Mouse (Mus musculus) lung, adult 2 months (tissue): ENCODE results near the gene Tet3. TPM values are rescaled to one million over a fixed set of nuclear protein-coding genes. Genes with fewer than 3 reads are reported as not detected.
"Not testable (repeated sequence)": the region's sequence is repeated elsewhere in the genome, so short reads cannot be mapped to it uniquely, and the experiment has no call there.

Experiments used
- DNase-seq: peaks from one replicate; pipeline ENCODE4 v3.0.0; 2022
- H3K4me1 ChIP-seq: fragments of 200-500 bp; 2 replicates; pipeline ENCODE4 v1.6.1; 2011; ENCODE audit warnings: low read length; ENCODE audit not compliant: control insufficient read depth, insufficient read depth
- H3K4me3 ChIP-seq: fragments of 200-500 bp; replicated peaks from 2 replicates; pipeline ENCODE3; 2011; ENCODE audit warnings: low read depth, mild to moderate bottlenecking, control low read depth, low read length; ENCODE audit errors: extremely low read depth
- CTCF ChIP-seq: fragments of 200-500 bp; IDR thresholded peaks from 2 replicates; pipeline ENCODE4 v1.5.1; 2011; ENCODE audit warnings: mild to moderate bottlenecking, low read length, control low read depth; ENCODE audit not compliant: insufficient read depth
- POLR2A ChIP-seq: fragments of 200-500 bp; IDR thresholded peaks from 2 replicates; pipeline ENCODE4 v1.6.1; 2011; ENCODE audit warnings: low read depth, mild to moderate bottlenecking, control low read depth, low read length, borderline replicate concordance; ENCODE audit errors: extremely low read depth
- WGBS: fragments of 180-500 bp; shearing (Covaris S2); methylation state at CpG from one replicate; pipeline ENCODE4 v1.1.7; 2018; 5-methylcytosine and 5-hydroxymethylcytosine counted together
- polyA plus RNA-seq: library from polyadenylated mRNA; depleted of rRNA; stranded (reverse); fragments of >200 nt; gene quantifications from 2 replicates; pipeline ENCODE4 v1.2.3, GENCODE M21; 2012

Tet3 gene
- polyA plus RNA-seq, 1 experiment = 22.4 TPM

GRCm38 (mm10) chr6:83354856-83355781, 103.8 kb downstream of the Tet3 start:
- Histone ChIP-seq H3K4me1 (no peaks in the 10 kb centered on the region; the same call in 1 of the 2 replicates), H3K4me3 (no peak overlapping the region)
- TF ChIP-seq POLR2A (no peak), CTCF (no peak)
- 80% methylated on average over 9 of the region's 9 CpGs for WGBS
- DNase-seq = no peak

- TF ChIP-seq CTCF (no peak), POLR2A (no peak)
- no peak for DNase-seq
- Histone ChIP-seq H3K4me1 (peaks cover 4% of the 10 kb centered on the region; the same call in 1 of the 2 replicates), H3K4me3 (no peak overlapping the region)
- WGBS = 92% methylated on average over 24 of the region's 24 CpGs
Observed at GRCm38 (mm10) chr6:83352666-83353410, 106.0 kb downstream of the Tet3 start.

GRCm38 (mm10) chr6:83351490-83352160, 107.3 kb downstream of the Tet3 start:
- DNase-seq = no peak
- TF ChIP-seq POLR2A (no peak), CTCF (no peak)
- WGBS = 84% methylated on average over 7 of the region's 7 CpGs
- H3K4me3 ChIP-seq = no peak overlapping the region
- peaks cover 4% of the 10 kb centered on the region; the same call in 1 of the 2 replicates for H3K4me1 ChIP-seq

- Histone ChIP-seq H3K4me3 (no peak overlapping the region), H3K4me1 (peaks cover 4% of the 10 kb centered on the region; the same call in 1 of the 2 replicates)
- WGBS = 88% methylated on average over 16 of the region's 16 CpGs
- TF ChIP-seq CTCF (no peak), POLR2A (no peak)
- no peak for DNase-seq
Observed at GRCm38 (mm10) chr6:83350851-83351405, 108.0 kb downstream of the Tet3 start.

GRCm38 (mm10) chr6:83350172-83350571, 108.7 kb downstream of the Tet3 start:
- no peak for DNase-seq
- peak overlapping the region; percentile 84 for H3K4me3 ChIP-seq
- no peak for TF ChIP-seq POLR2A
- TF ChIP-seq CTCF = no peak
- peaks cover 4% of the 10 kb centered on the region; the same call in 1 of the 2 replicates for H3K4me1 ChIP-seq
- 86% methylated on average over 7 of the region's 7 CpGs for WGBS

- 1% methylated on average over 52 of the region's 53 CpGs for WGBS
- peak; percentile 49 for TF ChIP-seq CTCF
- peak; percentile 42; the same call in 1 of the 2 replicates for TF ChIP-seq POLR2A
- Histone ChIP-seq H3K4me3 (peak overlapping the region; percentile 84), H3K4me1 (peaks cover 4% of the 10 kb centered on the region; the same call in 1 of the 2 replicates)
- peak; percentile 94 for DNase-seq
Observed at GRCm38 (mm10) chr6:83349274-83349958, 109.5 kb downstream of the Tet3 start.

GRCm38 (mm10) chr6:83348873-83349272, 110.0 kb downstream of the Tet3 start, which contains the start of gene Bola3:
Bola3 (plus strand) TSS chr6:83349147.
- TF ChIP-seq POLR2A (no peak), CTCF (no peak)
- WGBS = 29% methylated on average over 6 of the region's 6 CpGs
- Histone ChIP-seq H3K4me1 (peaks cover 4% of the 10 kb centered on the region; the same call in 1 of the 2 replicates), H3K4me3 (peak within 1 kb of the TSS; percentile 84)
- no peak for DNase-seq

- no peak overlapping the region for H3K4me3 ChIP-seq
- peaks cover 4% of the 10 kb centered on the region; the same call in 1 of the 2 replicates for H3K4me1 ChIP-seq
- no peak for TF ChIP-seq CTCF
- TF ChIP-seq POLR2A = no peak
- WGBS = 56% methylated on average over 3 of the region's 3 CpGs
- DNase-seq = no peak
Observed at GRCm38 (mm10) chr6:83347916-83348315, 111.0 kb downstream of the Tet3 start.

- H3K4me1 ChIP-seq, DNase-seq, H3K4me3 ChIP-seq: not testable (repeated sequence)
- WGBS = 79% methylated on average over 8 of the region's 8 CpGs
Observed at GRCm38 (mm10) chr6:83345285-83345684, 113.6 kb downstream of the Tet3 start.
